Mouse (Mus musculus): ENCODE results near the gene Hdac4.

Gene Hdac4

DNA sequence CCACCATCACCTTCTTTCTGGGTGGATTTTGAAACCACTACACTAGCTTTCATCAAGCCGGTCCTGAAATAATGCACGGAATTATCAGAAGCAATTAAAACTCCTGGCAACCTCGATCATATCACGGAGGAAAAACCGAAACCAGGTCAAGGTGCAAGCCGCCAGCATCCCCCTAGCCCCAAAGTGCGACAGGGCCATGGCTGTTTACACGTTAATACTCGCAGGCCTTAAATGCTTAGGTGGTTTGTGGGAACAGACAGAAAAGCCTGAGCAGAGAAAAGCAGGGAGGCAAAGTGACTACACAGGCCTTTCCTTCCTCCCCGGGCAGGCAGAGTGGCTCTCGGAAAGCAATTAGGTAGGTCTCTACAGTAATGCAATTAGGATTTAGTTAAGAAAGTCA, 16.4 kb downstream of the Hdac4 start:
- WGBS = 13% methylated on average over 11 of the region's 11 CpGs

DNA sequence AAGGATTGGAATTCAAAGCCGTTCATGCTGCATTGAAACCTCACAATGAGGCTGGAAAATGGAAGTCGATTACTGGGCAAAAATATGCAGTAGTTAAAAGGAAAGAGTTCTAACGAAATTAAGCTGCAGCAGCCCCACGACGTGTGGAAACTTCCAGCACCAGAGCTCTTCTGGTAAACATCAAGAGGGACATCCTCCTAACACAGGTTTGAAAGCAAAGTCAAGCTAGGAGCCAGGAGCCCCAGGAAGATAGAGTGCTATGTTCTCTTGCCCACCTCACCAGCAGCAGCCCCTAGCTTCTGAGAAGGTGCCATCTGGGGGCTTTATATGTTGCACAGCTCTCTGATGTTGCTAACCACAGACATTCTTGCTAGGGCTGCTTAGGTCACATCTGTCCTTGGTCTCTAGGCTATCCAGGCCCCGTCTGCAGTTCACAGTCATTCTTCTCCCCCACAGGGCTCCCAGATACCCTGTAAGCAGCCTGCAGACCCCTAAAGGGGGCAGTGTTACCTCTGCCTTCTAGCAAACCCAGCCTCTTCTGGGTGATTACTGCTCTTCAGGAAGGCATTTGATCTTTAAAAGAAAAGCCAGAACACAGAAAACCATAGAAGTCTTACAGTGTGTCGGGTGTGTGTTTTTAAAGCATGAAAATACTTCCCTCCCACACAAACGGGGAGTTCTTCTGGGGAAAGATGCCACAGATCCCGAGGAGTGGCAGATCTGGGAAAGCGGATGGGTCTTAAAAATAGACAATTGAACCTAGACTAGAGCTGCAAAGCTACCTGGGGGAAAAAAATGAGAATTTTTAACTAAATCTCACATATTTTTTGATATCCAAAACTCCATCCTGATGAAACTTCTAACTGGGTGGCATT, 17.2 kb downstream of the Hdac4 start:
- 19% methylated on average over 10 of the region's 10 CpGs for WGBS

GRCm38 (mm10) chr1:92177599-92177998, 17.9 kb downstream of the Hdac4 start:
- 36% methylated on average over 5 of the region's 5 CpGs for WGBS

DNA sequence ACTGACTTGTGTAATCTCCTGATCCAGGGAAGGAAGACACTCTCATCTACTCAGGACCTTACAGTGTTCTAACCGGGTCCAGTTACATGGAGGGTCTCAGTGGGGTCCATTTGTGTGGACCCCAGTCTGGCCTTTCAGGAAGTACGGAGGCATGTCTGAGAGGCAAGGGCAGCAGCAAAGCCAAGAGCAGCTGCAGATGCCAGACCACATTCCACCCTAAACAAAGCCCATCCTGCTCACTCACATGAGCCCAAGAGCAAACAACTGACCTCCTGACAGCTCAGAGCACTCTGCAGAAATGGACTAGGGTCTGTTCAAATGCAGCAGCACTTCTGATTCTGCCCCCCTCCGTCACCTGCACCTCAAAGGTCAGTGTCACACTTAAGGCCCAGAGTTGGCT, 18.3 kb downstream of the Hdac4 start:
- WGBS = 72% methylated on average over 3 of the region's 3 CpGs

- WGBS = 74% methylated on average over 6 of the region's 6 CpGs
These were observed 20.2 kb downstream of the Hdac4 start for GRCm38 (mm10) chr1:92175266-92175665.

DNA sequence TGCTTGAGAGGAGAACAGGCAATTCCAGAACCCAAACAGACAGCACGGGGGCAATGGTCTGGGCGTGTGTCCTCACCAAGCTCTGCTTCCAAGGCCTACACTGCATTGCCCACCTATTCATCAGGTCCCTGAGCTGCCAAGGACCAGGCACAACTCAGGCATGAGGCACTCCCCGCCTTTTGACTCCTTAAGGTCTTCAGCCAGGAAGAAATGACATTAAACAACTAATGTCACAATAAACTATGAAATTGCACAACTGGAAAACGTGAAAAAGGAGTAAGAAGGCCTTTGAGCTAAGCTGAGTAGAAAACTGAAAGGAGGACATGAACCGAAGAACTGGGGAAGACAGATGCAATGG, 20.6 kb downstream of the Hdac4 start:
- 72% methylated on average over 5 of the region's 5 CpGs for WGBS

- WGBS = 57% methylated on average over 3 of the region's 3 CpGs
These were observed 21.1 kb downstream of the Hdac4 start for GRCm38 (mm10) chr1:92174251-92174897.

DNA sequence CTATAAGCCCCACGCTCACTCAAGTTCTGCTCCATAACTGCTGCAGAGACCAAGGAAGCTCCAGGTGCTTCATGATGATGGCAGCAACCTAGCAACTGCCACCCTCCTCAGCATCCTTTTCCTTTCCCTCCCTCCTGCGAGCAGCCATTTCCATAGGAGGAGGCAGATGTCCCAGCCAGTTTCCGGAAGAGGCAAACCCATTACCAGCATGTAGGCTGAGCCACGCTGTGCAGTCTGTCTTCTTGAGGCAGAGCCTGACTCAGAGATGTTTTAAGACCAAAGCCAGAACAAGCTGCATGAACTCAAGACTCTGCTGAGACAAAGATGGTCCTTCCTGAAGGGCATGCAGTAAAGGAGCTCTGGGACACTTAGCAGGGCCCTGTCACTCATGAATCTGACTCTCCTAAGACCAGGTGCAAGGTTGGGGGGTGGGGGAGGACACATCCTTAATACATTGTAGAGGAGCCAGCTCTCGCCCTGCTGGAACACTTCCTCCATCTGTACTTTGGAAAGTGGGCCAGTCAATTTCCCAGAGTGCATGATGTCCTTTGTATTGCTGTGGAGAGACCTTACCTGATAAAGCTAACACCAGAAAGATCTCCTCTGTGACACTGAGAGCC, 24.8 kb downstream of the Hdac4 start:
- 53% methylated on average over 5 of the region's 5 CpGs for WGBS

DNA sequence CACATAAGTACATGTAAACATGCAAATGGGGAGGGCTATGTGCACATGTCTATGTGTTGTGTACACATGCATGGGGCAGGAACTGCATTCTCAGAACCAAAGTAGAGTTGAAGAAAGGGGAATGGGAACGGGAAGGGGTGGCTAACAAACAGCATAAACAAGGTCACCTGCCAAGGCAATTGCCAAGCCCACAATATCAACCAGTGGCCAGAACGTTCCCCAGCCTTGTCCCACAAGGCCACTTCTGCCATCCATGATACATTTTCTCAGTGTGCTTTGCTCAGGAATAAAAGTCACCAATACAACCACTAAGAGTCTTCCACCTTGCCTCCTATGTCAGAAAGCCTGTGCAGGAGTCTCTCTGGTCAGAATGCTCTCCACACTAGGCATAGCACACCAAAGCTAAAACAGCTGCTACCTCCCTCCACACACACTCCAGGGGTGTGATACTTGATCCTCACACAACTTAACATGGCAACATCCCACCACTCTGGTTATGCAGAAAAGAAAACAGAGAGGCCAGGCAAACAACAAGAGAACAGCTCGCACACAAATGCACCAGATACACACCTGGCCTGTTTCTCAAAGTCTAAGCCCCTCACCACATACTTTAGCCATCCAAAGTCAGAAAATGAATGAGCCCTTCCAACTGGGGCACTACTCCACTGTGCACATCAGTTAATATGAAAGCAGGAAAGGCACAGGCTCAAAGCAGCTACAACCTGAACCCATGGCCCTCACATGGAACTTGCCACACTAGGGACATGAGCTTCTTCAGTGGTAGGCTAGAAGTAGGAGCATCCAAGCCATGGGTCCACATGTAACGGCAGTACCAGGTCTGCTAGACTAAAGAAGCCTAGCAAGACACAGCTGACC, 26.4 kb downstream of the Hdac4 start:
- 93% methylated on average over 4 of the region's 4 CpGs for WGBS

DNA sequence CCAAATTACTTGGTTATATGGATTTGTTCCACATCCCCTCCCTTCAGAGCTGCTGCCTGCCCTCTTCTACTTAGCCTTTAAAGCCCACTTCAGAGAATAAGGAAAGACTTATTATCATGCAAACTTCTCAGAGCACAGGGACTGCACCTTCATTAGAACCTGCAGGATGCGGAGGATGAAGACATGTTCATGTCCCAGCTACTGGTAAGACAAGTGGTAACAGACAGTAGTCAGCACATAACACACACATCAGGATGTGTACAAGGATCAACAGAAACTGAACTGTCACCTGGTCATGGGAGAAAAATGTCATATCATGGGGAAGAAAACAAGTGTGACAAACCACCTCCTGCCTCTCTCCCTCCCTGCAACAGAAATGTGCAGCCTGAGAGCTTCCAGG, 31.6 kb downstream of the Hdac4 start:
- WGBS = 86% methylated on average over 1 of the region's 1 CpGs

DNA sequence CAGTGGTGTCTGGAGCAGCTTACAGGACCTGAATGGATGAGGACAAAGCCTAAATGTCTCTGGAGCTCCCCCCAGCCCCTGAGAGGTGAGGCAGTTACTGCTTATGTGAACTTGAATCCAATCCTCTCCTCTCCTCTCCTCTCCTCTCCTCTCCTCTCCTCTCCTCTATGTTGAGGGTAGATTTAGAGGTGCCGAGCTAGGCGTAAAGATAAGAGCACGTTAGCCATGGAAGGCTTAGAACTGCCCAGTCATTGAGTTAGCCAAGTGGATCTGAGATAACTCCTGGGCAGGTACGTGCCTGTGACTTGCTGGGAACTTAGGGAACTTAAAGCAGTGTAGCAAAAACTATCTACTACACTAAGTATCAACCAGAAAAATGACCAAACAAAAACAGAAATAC, 35.7 kb downstream of the Hdac4 start:
- 91% methylated on average over 4 of the region's 4 CpGs for WGBS

- WGBS = 67% methylated on average over 1 of the region's 1 CpGs
These were observed 45.3 kb downstream of the Hdac4 start for GRCm38 (mm10) chr1:92150201-92150600.

DNA sequence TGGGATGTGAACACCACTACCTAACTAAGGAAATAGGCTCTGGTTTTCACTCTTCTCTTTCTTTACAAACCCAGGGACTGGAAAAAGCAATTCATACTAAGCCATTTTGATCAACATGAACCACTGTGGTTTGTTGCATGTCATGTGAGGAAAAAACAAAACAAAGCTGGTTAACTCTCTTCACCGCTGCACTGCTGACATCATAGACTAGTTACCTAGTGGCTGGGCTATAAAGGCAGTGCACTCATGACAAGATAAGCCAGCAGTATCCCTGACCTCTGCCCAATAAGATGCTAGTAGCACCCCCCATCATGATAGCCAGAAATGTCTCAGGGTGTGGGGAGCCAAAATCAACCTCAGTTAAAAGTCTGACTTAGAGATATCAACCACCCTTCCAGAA, 47.0 kb downstream of the Hdac4 start:
- 93% methylated on average over 1 of the region's 1 CpGs for WGBS

DNA sequence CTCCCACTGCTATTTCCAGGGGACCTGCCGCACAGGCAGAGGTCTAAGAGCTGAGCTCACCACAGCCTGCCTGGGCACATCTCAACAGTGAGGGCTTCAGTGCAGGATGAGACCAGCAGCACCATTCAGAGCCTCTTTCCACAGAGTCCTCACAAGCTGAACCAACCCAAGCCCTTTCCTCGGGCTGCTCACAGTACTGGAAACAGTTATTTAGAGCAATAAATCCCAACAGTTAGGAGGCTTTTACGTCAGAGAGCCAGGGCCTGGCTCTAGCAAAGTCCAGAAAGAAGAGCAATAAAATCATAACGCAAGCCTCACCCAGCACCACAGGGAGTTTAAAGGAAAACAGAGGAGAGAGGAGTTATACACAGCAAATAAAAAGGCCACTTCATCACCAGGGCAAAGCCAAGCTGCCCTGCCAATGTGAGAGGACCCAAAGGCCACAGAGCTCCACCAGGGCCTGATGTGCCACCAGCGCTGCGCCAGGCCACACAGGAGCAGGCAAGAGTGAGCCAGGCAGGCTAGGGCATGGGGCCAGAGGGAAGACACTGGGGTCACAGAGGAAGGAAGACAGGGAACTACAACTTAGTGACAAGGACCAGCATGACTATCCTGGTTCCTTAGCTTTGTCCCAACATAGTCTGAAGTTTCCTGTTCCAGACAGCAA, 50.5 kb downstream of the Hdac4 start:
- WGBS = 51% methylated on average over 6 of the region's 6 CpGs

- WGBS = 45% methylated on average over 6 of the region's 6 CpGs
These were observed 52.1 kb downstream of the Hdac4 start for GRCm38 (mm10) chr1:92143331-92143895.

- WGBS = 79% methylated on average over 4 of the region's 4 CpGs
These were observed 52.7 kb downstream of the Hdac4 start for GRCm38 (mm10) chr1:92142793-92143192.

DNA sequence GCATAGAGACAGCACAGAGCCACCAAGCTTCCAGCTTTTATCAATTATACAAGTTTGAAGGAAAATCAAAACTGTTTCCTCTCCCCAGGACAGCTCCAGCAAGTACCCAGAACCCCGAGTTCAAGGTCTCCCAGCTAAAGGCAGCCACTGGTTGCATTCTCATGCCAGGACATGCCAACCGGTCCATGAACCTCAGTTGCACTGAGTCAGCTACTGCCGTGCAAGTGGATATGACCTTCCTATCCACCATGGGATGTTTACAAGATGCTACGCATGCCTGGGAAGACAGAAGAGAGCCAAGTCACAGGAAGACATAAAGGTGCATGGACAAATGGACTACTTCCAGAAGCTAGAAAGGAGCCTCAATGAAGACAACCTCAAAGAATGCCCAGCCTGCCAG, 56.5 kb downstream of the Hdac4 start:
- 95% methylated on average over 4 of the region's 4 CpGs for WGBS

GRCm38 (mm10) chr1:92137136-92137848, 58.2 kb downstream of the Hdac4 start:
- WGBS = 59% methylated on average over 2 of the region's 2 CpGs

- 64% methylated on average over 3 of the region's 3 CpGs for WGBS
These were observed 59.1 kb downstream of the Hdac4 start for GRCm38 (mm10) chr1:92136362-92136761.

DNA sequence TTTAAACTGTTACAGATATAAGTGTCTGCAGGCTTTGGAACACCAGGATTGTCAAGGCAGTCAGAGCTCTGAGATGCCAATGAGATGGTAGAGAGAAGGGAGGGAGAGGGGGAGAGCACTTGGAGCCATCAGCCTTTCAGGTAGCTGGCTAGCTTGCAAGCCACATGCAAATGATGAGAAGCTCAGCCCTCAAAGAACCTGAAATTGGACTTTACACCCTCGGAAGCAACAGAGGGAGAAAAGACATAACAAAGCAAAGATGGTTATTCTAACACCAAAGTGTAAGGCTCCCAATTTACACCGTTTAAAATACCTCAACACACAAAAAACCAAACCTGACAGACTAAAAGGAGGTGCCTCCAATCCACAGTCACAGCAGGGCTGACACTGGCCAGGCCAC, 63.3 kb downstream of the Hdac4 start:
- WGBS = 49% methylated on average over 2 of the region's 2 CpGs

Data from cerebral cortex, adult 2 months (tissue).